Mouse (Mus musculus): ENCODE results near the gene Ufc1. TPM values are rescaled to one million over a fixed set of nuclear protein-coding genes. Genes with fewer than 3 reads are reported as not detected.

The Ufc1 gene
- polyA plus RNA-seq, 1 experiment = 116 TPM

DNA sequence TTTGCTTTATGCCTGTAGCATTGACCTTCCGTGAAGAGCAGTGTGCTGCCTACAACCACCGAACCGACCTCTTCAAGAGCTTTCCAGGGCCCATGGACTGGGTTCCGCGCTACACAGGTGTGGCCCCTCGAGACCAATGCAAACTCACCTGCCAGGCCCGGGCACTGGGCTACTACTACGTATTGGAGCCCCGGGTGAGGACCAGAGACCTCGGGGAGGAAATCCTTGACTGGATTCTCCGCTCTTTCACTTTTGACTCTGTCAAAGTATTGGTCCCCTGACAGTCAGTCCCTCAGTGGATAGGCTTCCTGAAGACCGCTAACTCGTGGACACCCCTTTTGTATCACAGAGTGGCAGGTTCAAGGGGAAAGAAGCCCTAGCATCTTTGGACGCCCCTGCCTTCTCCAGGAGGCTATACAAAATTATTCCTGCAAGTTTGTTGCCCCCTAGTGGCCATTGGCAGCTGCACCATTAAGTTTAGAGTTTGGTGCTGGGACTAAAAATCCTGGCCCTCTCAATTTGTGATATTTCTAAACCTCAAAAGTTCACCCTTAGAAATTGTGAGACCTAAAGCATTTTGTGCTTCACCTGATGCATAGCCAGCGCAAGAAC, 37.8 kb downstream of the Ufc1 start:
- Histone ChIP-seq H3ac (ENCODE audit: control insufficient read depth, insufficient read length) (no peak overlapping the region), H3K36me3 (ENCODE audit: control insufficient read depth, insufficient read depth) (no peaks in the 10 kb centered on the region), H3K4me2 (ENCODE audit: low read depth) (no peak overlapping the region), H3K79me2 (ENCODE audit: control insufficient read depth, insufficient read depth) (no peaks in the 10 kb centered on the region), H3K4me3 (no peak overlapping the region), H3K27me3 (ENCODE audit: control insufficient read depth, insufficient read depth, insufficient read length) (no peaks in the 10 kb centered on the region)
- TF ChIP-seq REST (IDR thresholded peaks at IDR 0.05; ENCODE audit: insufficient read depth, insufficient read length) = no peak
- no peak for TF ChIP-seq POLR2A (IDR thresholded peaks at IDR 0.05; ENCODE audit: insufficient read length, low read depth)

DNA sequence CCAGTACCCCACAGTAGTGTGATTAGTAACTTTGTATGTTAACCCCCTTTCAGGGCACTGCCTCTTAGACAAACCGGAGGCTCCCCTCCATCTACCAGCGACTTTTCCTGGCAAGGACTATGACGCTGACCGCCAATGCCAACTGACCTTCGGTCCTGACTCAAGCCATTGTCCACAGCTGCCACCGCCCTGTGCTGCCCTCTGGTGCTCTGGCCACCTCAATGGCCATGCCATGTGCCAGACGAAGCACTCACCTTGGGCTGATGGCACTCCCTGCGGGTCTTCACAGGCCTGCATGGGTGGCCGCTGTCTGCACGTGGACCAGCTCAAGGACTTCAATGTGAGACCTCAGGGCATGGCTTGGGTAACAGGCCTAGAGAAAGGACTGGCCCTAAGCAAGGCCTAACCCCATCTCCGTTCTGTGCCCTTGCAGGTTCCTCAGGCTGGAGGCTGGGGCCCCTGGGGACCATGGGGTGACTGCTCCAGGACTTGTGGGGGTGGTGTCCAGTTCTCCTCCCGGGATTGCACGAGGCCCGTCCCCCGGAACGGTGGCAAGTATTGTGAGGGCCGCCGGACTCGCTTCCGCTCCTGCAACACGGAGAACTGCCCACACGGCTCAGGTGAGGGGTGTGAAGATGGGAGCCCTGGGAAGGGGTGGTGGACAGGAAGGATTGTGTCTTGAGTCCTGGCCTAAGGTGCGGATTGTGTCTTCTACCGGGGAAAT, 38.6 kb downstream of the Ufc1 start:
- Histone ChIP-seq H3K4me3 (no peak overlapping the region), H3K4me2 (ENCODE audit: low read depth) (no peak overlapping the region), H3K36me3 (ENCODE audit: control insufficient read depth, insufficient read depth) (no peaks in the 10 kb centered on the region), H3ac (ENCODE audit: control insufficient read depth, insufficient read length) (no peak overlapping the region), H3K27me3 (ENCODE audit: control insufficient read depth, insufficient read depth, insufficient read length) (no peaks in the 10 kb centered on the region), H3K79me2 (ENCODE audit: control insufficient read depth, insufficient read depth) (no peaks in the 10 kb centered on the region)
- TF ChIP-seq POLR2AphosphoS2 (IDR thresholded peaks at IDR 0.05; ENCODE audit: insufficient read length, low read depth) (no peak), MYOG (IDR thresholded peaks at IDR 0.05; ENCODE audit: control insufficient read depth in 1 of 3, insufficient read depth in 1 of 3, insufficient read length in 2 of 3, low read depth in 2 of 3) (peak in 2 of 3 experiments; percentile 10 to 32), TCF12 (IDR thresholded peaks at IDR 0.05; ENCODE audit: insufficient read depth, poor library complexity, severe bottlenecking) (no peak), REST (IDR thresholded peaks at IDR 0.05; ENCODE audit: insufficient read depth, insufficient read length) (no peak), MYOD1 (IDR thresholded peaks at IDR 0.05; ENCODE audit: control insufficient read depth in 1 of 3, insufficient read length in 2 of 3, low read depth in 2 of 3) (peak in 1 of 3 experiments; percentile 35), SRF (IDR thresholded peaks at IDR 0.05; ENCODE audit: control insufficient read depth, insufficient read length, low read depth) (no peak), CEBPB (IDR thresholded peaks at IDR 0.05; ENCODE audit: insufficient read depth, poor library complexity, severe bottlenecking) (no peak), MAX (IDR thresholded peaks at IDR 0.05; ENCODE audit: low read depth) (no peak), TCF3 (IDR thresholded peaks at IDR 0.05; ENCODE audit: insufficient read length, low read depth) (no peak), E2F4 (IDR thresholded peaks at IDR 0.05; ENCODE audit: insufficient read depth) (no peak), POLR2A (IDR thresholded peaks at IDR 0.05; ENCODE audit: insufficient read length, low read depth) (no peak), USF1 (IDR thresholded peaks at IDR 0.05; ENCODE audit: low read depth) (no peak)

DNA sequence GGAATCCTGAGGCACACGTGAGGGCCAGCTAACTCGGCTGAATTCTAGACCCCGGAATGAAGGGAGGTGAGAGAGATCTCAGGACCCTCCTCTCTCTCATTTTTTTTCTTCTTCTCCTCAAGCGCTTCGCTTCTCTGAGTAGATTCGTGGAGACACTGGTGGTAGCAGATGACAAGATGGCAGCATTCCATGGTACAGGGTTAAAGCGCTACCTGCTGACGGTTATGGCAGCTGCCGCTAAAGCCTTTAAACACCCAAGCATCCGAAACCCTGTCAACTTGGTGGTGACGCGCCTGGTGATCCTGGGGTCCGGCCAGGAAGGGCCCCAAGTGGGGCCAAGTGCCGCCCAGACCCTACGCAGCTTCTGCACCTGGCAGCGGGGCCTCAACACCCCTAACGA, 42.4 kb downstream of the Ufc1 start:
- H3K27me3 ChIP-seq (ENCODE audit: control insufficient read depth, insufficient read depth, insufficient read length) = no peaks in the 10 kb centered on the region
- no peaks in the 10 kb centered on the region for H3K36me3 ChIP-seq (ENCODE audit: control insufficient read depth, insufficient read depth)
- peak overlapping the region; percentile 51 for H3K4me3 ChIP-seq
- peak overlapping the region; percentile 78 for H3K4me2 ChIP-seq (ENCODE audit: low read depth)
- H3K79me2 ChIP-seq (ENCODE audit: control insufficient read depth, insufficient read depth) = no peaks in the 10 kb centered on the region
- TF ChIP-seq CEBPB (IDR thresholded peaks at IDR 0.05; ENCODE audit: insufficient read depth, poor library complexity, severe bottlenecking) = no peak
- no peak for TF ChIP-seq SRF (IDR thresholded peaks at IDR 0.05; ENCODE audit: control insufficient read depth, insufficient read length, low read depth)
- TF ChIP-seq MYOG (IDR thresholded peaks at IDR 0.05; ENCODE audit: control insufficient read depth in 1 of 3, insufficient read depth in 1 of 3, insufficient read length in 2 of 3, low read depth in 2 of 3) = no peak
- TF ChIP-seq E2F4 (IDR thresholded peaks at IDR 0.05; ENCODE audit: insufficient read depth) = no peak
- no peak for TF ChIP-seq REST (IDR thresholded peaks at IDR 0.05; ENCODE audit: insufficient read depth, insufficient read length)
- TF ChIP-seq MAX (IDR thresholded peaks at IDR 0.05; ENCODE audit: low read depth) = no peak
- TF ChIP-seq TCF3 (IDR thresholded peaks at IDR 0.05; ENCODE audit: insufficient read length, low read depth) = no peak
- no peak for TF ChIP-seq POLR2AphosphoS2 (IDR thresholded peaks at IDR 0.05; ENCODE audit: insufficient read length, low read depth)
- TF ChIP-seq TCF12 (IDR thresholded peaks at IDR 0.05; ENCODE audit: insufficient read depth, poor library complexity, severe bottlenecking) = no peak
- TF ChIP-seq USF1 (IDR thresholded peaks at IDR 0.05; ENCODE audit: low read depth) = no peak
- no peak for TF ChIP-seq MYOD1 (IDR thresholded peaks at IDR 0.05; ENCODE audit: control insufficient read depth in 1 of 3, insufficient read length in 2 of 3, low read depth in 2 of 3)
- TF ChIP-seq POLR2A (IDR thresholded peaks at IDR 0.05; ENCODE audit: insufficient read length, low read depth) = no peak
- no peak overlapping the region for H3ac ChIP-seq (ENCODE audit: control insufficient read depth, insufficient read length)

DNA sequence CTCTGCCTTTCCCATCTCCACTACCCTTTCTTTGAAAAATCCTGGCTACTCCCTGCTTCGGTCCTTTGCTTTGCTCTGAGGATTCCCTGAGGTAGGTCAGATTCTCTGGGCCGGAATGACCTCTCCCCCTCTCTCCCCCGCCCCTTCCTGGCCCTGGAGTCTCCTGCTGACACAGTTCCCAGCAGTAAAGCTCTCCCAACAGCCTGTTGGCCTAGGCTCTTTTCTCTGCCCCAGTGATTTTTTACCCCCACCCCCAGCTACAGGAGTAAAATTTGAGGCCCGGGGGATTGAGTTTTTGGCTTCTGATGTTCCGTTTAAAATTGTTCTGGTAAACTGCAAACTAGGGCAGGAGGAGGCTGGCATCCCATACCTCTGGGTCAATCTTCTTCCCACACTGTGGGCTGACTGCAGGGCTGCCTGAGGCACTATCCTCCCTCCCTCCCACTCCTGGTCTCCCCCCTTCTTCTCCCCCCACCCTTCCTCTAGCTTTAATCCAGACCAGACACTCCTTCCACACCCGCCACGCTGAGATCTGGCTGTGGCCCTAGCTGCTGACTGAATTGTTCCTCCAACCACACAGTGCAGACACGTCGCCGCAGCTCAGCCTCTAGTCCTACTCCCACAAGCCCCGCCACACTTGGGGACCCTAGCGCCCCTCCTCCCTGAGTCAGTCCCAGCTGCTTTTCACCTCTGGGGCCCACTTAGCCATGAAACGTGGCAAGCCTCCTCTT, 43.1 kb downstream of the Ufc1 start:
- Histone ChIP-seq H3K79me2 (ENCODE audit: control insufficient read depth, insufficient read depth) (peaks cover 2% of the 10 kb centered on the region), H3K4me3 (peak overlapping the region; percentile 51), H3K27me3 (ENCODE audit: control insufficient read depth, insufficient read depth, insufficient read length) (no peaks in the 10 kb centered on the region), H3K4me2 (ENCODE audit: low read depth) (peak overlapping the region; percentile 78), H3ac (ENCODE audit: control insufficient read depth, insufficient read length) (no peak overlapping the region), H3K36me3 (ENCODE audit: control insufficient read depth, insufficient read depth) (no peaks in the 10 kb centered on the region)
- TF ChIP-seq POLR2AphosphoS2 (IDR thresholded peaks at IDR 0.05; ENCODE audit: insufficient read length, low read depth) (peak; percentile 49), MYOG (IDR thresholded peaks at IDR 0.05; ENCODE audit: control insufficient read depth in 1 of 3, insufficient read depth in 1 of 3, insufficient read length in 2 of 3, low read depth in 2 of 3) (peak in 1 of 3 experiments; percentile 34), MYOD1 (IDR thresholded peaks at IDR 0.05; ENCODE audit: control insufficient read depth in 1 of 3, insufficient read length in 2 of 3, low read depth in 2 of 3) (peak in 1 of 3 experiments; percentile 12), E2F4 (IDR thresholded peaks at IDR 0.05; ENCODE audit: insufficient read depth) (no peak), REST (IDR thresholded peaks at IDR 0.05; ENCODE audit: insufficient read depth, insufficient read length) (no peak), POLR2A (IDR thresholded peaks at IDR 0.05; ENCODE audit: insufficient read length, low read depth) (peak; percentile 60)

Data from myocyte (in vitro differentiated cells).